Mouse (Mus musculus) thymus, postnatal 14 days (tissue): ENCODE results near the gene Gorab.
A peak's percentile ranks its signal among the peaks of the same experiment; 100 is the strongest.

Source experiments
- DNase-seq: peaks from one replicate; pipeline ENCODE4 v3.0.0; 2021

The Gorab gene

DNA sequence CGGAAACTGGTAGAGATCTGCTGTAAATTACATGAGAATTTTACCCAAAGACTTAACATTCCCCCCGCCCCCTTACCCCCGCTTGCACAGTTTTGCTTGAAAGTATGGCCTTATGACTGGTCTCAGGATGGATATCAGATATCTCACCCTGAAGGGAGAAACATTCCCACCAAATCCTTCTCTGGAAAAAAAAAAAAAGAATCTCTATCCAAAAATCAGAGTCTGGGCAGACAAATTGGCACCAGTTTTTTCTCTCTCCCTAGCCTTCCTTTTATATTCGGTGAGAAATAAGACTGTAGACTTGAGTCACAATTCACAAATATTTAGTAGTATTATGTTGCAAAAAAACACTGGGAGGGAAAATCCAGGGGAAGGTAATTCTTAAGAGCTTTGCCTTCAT, 47.3 kb downstream of the Gorab start:
- DNase-seq = no peak

DNA sequence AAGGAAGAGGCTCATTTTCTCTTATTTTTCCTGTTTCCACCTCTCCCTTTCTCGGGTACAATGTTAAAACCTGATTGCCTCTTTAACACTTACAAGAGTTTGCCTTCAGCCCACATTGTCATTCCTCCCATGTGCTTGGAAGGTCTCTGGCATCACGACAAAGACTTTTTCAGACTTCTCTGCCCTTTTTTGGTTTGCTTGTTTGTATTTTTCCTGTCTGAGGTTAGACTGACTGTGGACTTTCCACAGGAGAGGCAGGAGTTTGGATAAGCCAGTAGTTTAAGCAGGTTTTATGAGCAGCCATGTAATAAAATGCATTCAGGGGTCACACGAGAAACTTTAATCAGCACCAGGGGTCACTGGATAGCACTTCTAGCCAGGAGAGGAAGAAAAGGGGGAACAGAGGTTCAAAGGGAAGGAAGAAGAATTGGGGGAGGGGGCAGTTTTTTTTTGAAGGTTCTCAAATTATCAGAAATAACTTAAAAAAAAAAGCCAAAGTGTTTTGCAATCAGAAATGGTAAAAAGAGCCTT, 47.8 kb downstream of the Gorab start:
- DNase-seq = no peak

DNA sequence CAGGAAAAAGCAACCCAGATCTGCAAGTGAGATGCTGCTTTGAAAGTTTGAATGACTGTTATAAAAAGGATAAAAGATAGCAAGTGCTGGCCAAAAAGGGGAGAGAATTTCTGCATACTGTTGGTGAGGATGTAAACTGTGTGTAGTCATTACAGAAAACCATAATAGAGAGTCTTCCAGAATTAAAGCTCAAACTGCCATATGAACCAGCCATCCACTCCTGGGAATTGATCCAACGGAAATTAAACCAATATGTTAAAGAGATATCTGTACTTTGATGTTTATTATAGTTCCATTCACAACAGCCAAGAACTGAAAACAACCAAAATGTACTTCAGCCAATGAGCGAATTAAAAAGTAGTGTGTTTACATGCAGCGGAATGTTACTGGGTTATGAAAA, 52.5 kb downstream of the Gorab start:
- DNase-seq = no peak

DNA sequence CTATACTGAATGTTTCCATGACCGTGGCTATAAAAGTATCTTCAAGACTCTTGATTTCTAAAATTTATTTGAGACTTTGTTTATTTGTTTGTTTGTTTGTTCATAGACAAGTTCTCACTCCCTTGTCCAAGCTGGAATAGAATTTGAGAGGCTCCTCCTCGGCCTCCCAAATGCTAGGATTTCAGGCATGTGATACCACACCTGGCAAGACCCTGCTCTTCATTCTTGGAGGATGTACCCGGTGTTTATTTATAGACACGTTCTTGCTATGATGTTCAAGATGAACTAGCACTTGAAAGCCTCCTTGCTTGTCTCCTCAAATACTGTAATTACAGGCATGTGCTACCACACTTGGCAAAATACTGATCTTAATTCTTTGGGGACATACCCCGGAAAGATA, 57.9 kb downstream of the Gorab start:
- DNase-seq = no peak

DNA sequence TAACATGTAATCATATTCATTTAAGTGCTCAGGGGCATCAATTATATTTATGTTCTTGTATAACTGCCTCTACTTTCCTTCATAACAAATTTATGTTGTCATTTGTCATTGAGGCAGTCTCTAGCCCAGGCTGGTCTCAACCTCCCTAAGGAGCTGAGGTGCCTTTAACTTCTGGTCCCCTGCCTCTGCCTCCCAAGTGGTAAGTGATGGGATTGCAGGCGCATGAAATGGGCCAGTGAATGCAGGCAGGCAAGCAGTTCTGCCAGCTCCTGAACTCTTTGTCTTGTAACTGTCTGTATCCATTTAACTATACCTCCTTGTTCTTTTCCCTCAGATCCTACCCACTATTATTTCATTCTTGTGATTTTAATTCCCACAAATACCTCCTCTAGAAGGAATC, 58.5 kb downstream of the Gorab start:
- DNase-seq = peak; percentile 3

DNA sequence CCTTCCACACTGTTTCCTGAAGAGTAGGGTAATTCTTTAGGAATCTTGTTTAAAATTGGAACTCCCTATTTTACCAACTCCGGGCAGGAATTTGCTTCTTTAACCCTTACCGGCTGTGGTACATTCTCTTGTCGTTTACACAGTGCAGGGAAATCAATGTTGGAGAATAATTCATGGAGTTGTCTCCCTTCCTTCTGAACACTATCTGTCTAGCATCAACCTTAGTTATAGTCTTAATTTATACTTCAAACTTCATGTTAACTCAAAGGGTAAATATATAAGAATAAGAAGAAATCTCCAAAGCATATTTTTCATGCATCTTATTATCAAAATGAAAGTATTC, 64.3 kb downstream of the Gorab start:
- no peak for DNase-seq

DNA sequence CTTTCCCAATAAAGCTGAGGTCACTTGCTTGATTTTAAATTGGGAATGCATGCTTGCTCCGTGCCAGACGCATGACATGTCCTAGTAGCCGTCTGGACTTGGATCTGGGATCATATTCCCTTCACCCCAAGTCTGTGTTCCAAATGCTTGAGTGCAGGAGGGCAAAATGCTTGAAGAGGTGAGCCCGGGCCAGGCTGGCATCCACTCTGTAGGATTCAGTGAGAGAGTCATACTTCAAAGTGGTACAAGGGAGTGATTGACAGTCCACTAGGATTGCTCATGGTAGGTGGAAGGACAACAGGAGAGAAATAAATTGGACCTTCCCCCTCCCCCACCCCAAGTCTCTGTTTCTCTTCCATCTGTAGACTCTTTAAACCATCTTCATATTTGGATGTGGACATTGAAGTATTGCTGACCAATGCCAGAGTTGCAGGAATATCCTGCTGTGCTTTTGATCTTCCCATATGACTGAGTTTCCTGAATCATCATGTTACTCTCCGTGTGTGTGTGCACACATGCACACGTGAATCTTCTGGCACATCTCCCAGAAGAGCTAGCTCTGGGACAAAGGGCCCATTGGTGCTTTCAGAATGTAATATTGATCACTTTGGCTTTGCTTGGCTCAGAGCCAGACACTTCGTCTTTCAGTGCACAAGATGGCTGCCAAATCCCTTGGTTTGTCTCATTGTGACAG, 64.8 kb downstream of the Gorab start:
- DNase-seq = no peak

DNA sequence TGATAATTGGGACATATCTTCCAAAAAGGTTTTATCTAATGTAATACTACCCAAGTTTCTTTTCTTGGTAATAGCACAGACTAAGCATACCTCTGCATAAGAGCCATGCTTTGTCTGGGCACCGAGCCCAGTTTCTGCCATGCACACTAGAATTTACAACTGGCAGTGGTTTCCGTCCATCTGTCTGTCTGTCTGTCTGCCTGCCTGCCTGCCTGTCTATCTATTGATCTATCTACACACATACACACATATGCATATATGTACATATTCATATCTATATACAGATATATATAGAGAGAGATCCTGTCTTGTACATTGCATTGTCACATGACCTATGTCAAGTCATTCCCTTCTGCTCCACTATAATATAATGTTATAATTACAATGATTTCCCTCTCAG, 65.6 kb downstream of the Gorab start:
- DNase-seq = no peak
